ENCODE assay signal across 27 mouse cellular contexts in genomic region chr7:97394375-97394774, GRCm38 (mm10). TPM values are rescaled to one million over a fixed set of nuclear protein-coding genes. Genes with fewer than 3 reads are reported as not detected.
"Had no signal": no experiment of that assay in that cellular context is flagged by ENCODE, and none has a peak within 500 bp of the region (broad histone marks: within the 10 kb centered on the region; RNA-seq: fewer than 3 reads in every experiment).

No protein-coding gene starts in this region.

- H3K4me2 ChIP-seq: embryonic facial prominence, embryonic 13.5 days; embryonic facial prominence, embryonic 15.5 days; forebrain, embryonic 12.5 days; forebrain, embryonic 13.5 days; forebrain, embryonic 15.5 days had no signal

- DNase-seq: cerebellum, adult 2 months; cerebellum, adult 8-10 months; cerebellum, adult 9-10 months; cerebellum, adult 9-11 months; cerebellum, postnatal 10 days; cerebellum, postnatal 14 days; cerebellum, postnatal 25 days; cerebellum, postnatal 36 days; embryo, embryonic 11 days; forebrain, postnatal 0 days; gastrocnemius, adult 2 months; gastrocnemius, postnatal 10 days; gastrocnemius, postnatal 14 days; gastrocnemius, postnatal 25 days; gastrocnemius, postnatal 36 days; heart, adult 18-20 months; heart, adult 2 months had no signal

- H3K9ac ChIP-seq: embryonic facial prominence, embryonic 13.5 days; embryonic facial prominence, embryonic 15.5 days; forebrain, embryonic 12.5 days; forebrain, embryonic 13.5 days; forebrain, embryonic 15.5 days; forebrain, postnatal 0 days had no signal

- H3K9me3 ChIP-seq: embryonic facial prominence, embryonic 13.5 days; embryonic facial prominence, embryonic 15.5 days; forebrain, embryonic 10.5 days; forebrain, embryonic 12.5 days; forebrain, embryonic 13.5 days; forebrain, embryonic 15.5 days had no signal

- H3K4me3 ChIP-seq: embryonic facial prominence, embryonic 13.5 days; embryonic facial prominence, embryonic 15.5 days; erythroblast, embryonic 14.5 days; forebrain, embryonic 10.5 days; forebrain, embryonic 12.5 days; forebrain, embryonic 13.5 days; forebrain, embryonic 15.5 days; gastrocnemius, adult 2 months; heart, adult 2 months had no signal

- H3K27ac ChIP-seq: embryonic facial prominence, embryonic 13.5 days; embryonic facial prominence, embryonic 15.5 days; forebrain, embryonic 10.5 days; forebrain, embryonic 12.5 days; forebrain, embryonic 13.5 days; forebrain, embryonic 15.5 days; gastrocnemius, adult 2 months; heart, adult 2 months had no signal

- H3K27me3 ChIP-seq: embryonic facial prominence, embryonic 13.5 days; embryonic facial prominence, embryonic 15.5 days; forebrain, embryonic 12.5 days; forebrain, embryonic 13.5 days; forebrain, embryonic 15.5 days had no signal

- ATAC-seq: forebrain, embryonic 13.5 days; forebrain, embryonic 14.5 days; forebrain, embryonic 15.5 days; forebrain, embryonic 16.5 days; forebrain, postnatal 0 days had no signal

- H3K4me1 ChIP-seq: embryonic facial prominence, embryonic 15.5 days had no signal

RNA-seq across cellular contexts. Expression of gene Thrsp, which starts 23.2 kb away (rescaled TPM):
- polyA plus RNA-seq: embryonic facial prominence, embryonic 11.5 days; erythroblast, embryonic 14.5 days had no signal
